11 mouse cellular contexts compared by ENCODE assay signal in genomic region chr4:130112299-130112698, GRCm38 (mm10). TPM values are rescaled to one million over a fixed set of nuclear protein-coding genes. Genes with fewer than 3 reads are reported as not detected.
DNase-seq lines count a peak whose midpoint lies in the region; ATAC-seq and TF ChIP-seq lines count a peak whose summit lies in the region.
"Had no signal": no experiment of that assay in that cellular context is flagged by ENCODE, and none has a peak within 500 bp of the region (broad histone marks: within the 10 kb centered on the region; RNA-seq: fewer than 3 reads in every experiment).

No protein-coding gene starts in this region.

- no peak for TF ChIP-seq POLR2A in heart, adult 2 months (IDR thresholded peaks at IDR 0.05; ENCODE audit: insufficient read depth, low read depth, low read length)

- peaks cover 2% of the 10 kb centered on the region; the same call in 1 of the 2 replicates for H3K36me3 ChIP-seq in heart, adult 2 months (ENCODE audit: control insufficient read depth, insufficient read depth, low read length)
- H3K36me3 ChIP-seq in heart, embryonic 11.5 days (ENCODE audit: control insufficient read depth, insufficient read depth, low read length): no peaks in the 10 kb centered on the region
- H3K36me3 ChIP-seq in G1E (replicated peaks): peaks cover 70% of the 10 kb centered on the region
- H3K36me3 ChIP-seq in liver, postnatal 0 days (replicated peaks; ENCODE audit: insufficient read depth, low read length): peaks cover 8% of the 10 kb centered on the region; the same call in 1 of the 2 replicates

- no peak for TF ChIP-seq CTCF in heart, adult 2 months (IDR thresholded peaks at IDR 0.05)
- no peak for TF ChIP-seq CTCF in G1E (IDR thresholded peaks at IDR 0.05; ENCODE audit: low read depth, low read length)
- no peak for TF ChIP-seq CTCF in liver, postnatal 0 days (IDR thresholded peaks at IDR 0.05; ENCODE audit: low read depth)

- peak; percentile 60 to 65 for DNase-seq in heart, adult 2 months
- DNase-seq in G1E (ENCODE audit: low spot score): peak; percentile 24
- peak; percentile 34 for DNase-seq in c-Kit-positive CD71-negative TER-119-negative erythroid progenitor cells, embryonic 14.5 days (ENCODE audit: low read depth)
- DNase-seq in liver, postnatal 0 days: peak; percentile 55
- DNase-seq in embryo, embryonic 9.5 days (ENCODE audit: extremely low spot score): no peak
- no peak for DNase-seq in T-cell, adult 2 months (ENCODE audit: low spot score)
- DNase-seq in kidney, adult 9 months: no peak
- DNase-seq: right cerebral cortex, postnatal 25 days had no signal

- H3K9me3 ChIP-seq in heart, embryonic 11.5 days (replicated peaks; ENCODE audit: control insufficient read depth, low read length): no peaks in the 10 kb centered on the region
- H3K9me3 ChIP-seq in G1E (replicated peaks): peaks cover 3% of the 10 kb centered on the region; the same call in 1 of the 2 replicates
- H3K9me3 ChIP-seq in liver, postnatal 0 days (ENCODE audit: low read length): no peaks in the 10 kb centered on the region
- H3K9me3 ChIP-seq: limb, embryonic 15.5 days had no signal

- H3K9ac ChIP-seq in heart, adult 2 months (ENCODE audit: low read depth, low read length): no peak overlapping the region
- no peak overlapping the region for H3K9ac ChIP-seq in heart, embryonic 11.5 days (ENCODE audit: low read depth, low read length)
- H3K9ac ChIP-seq in liver, postnatal 0 days (replicated peaks): no peak overlapping the region
- H3K9ac ChIP-seq: limb, embryonic 15.5 days had no signal

- peaks cover 5% of the 10 kb centered on the region for H3K4me1 ChIP-seq in heart, adult 2 months (ENCODE audit: control insufficient read depth, insufficient read depth, low read length)
- peaks cover 8% of the 10 kb centered on the region; the same call in 1 of the 2 replicates for H3K4me1 ChIP-seq in heart, embryonic 11.5 days (ENCODE audit: control insufficient read depth, insufficient read depth, low read length)
- peaks cover 46% of the 10 kb centered on the region for H3K4me1 ChIP-seq in G1E (ENCODE audit: insufficient read depth, low read depth, low read length)
- peaks cover 27% of the 10 kb centered on the region for H3K4me1 ChIP-seq in liver, postnatal 0 days (ENCODE audit: insufficient read depth)

- no peak for ATAC-seq in heart, embryonic 11.5 days (replicated peaks; ENCODE audit: insufficient number of reproducible peaks, low FRiP score, low TSS enrichment)
- 0 out of 2 replicates have a peak, but pooled peaks have one; percentile 15 for ATAC-seq in G1E (ENCODE audit: extremely low read depth, insufficient number of reproducible peaks, low FRiP score, poor library complexity, severe bottlenecking)
- peak; percentile 24 for ATAC-seq in liver, postnatal 0 days
- ATAC-seq: hindbrain, embryonic 16.5 days had no signal

- no peaks in the 10 kb centered on the region for H3K27me3 ChIP-seq in heart, adult 2 months (ENCODE audit: control insufficient read depth, insufficient read depth, low read length)
- no peaks in the 10 kb centered on the region for H3K27me3 ChIP-seq in heart, embryonic 11.5 days (ENCODE audit: control insufficient read depth, insufficient read depth, low read length)
- H3K27me3 ChIP-seq in G1E (ENCODE audit: insufficient read depth, low read length): no peaks in the 10 kb centered on the region
- no peaks in the 10 kb centered on the region for H3K27me3 ChIP-seq in liver, postnatal 0 days (ENCODE audit: insufficient read depth, low read length)
- H3K27me3 ChIP-seq: limb, embryonic 15.5 days had no signal

- intact Hi-C loops in heart, adult 2 months (cut with DNase I): no loop called here

- 68% methylated on average over 7 of the region's 7 CpGs for WGBS in heart, adult 2 months
- 78% methylated on average over 7 of the region's 7 CpGs for WGBS in heart, embryonic 11.5 days (ENCODE audit: insufficient replicate concordance)
- 44% methylated on average over 7 of the region's 7 CpGs for WGBS in liver, postnatal 0 days (ENCODE audit: insufficient replicate concordance)

- no peak overlapping the region for H3K4me2 ChIP-seq in heart, embryonic 11.5 days
- peak overlapping the region; percentile 27 for H3K4me2 ChIP-seq in liver, postnatal 0 days (ENCODE audit: low read depth, low read length)
- H3K4me2 ChIP-seq: limb, embryonic 15.5 days had no signal

- peaks cover 12% of the 10 kb centered on the region for H3K79me2 ChIP-seq in heart, adult 2 months (replicated peaks; ENCODE audit: control insufficient read depth, insufficient read depth, low read length)

- TF ChIP-seq EP300 in heart, adult 2 months (IDR thresholded peaks at IDR 0.05; ENCODE audit: insufficient read depth, low read depth, low read length): no peak
- no peak for TF ChIP-seq EP300 in liver, postnatal 0 days (IDR thresholded peaks at IDR 0.05; ENCODE audit: low read depth)

- no peak overlapping the region for H3K27ac ChIP-seq in heart, adult 2 months
- H3K27ac ChIP-seq in heart, embryonic 11.5 days (ENCODE audit: low read depth, low read length): no peak overlapping the region
- no peak overlapping the region; the same call in 1 of the 2 replicates for H3K27ac ChIP-seq in liver, postnatal 0 days (ENCODE audit: low read depth)
- H3K27ac ChIP-seq: limb, embryonic 15.5 days had no signal

- no peak overlapping the region for H3K4me3 ChIP-seq in heart, adult 2 months
- no peak overlapping the region for H3K4me3 ChIP-seq in heart, embryonic 11.5 days (ENCODE audit: low read depth, low read length)
- no peak overlapping the region; the same call in 1 of the 2 replicates for H3K4me3 ChIP-seq in G1E (ENCODE audit: low read depth, low read length)
- H3K4me3 ChIP-seq in liver, postnatal 0 days (ENCODE audit: low read depth, low read length): no peak overlapping the region
- H3K4me3 ChIP-seq: limb, embryonic 15.5 days had no signal

RNA-seq across cellular contexts. Expression of gene Pef1, which starts 9.9 kb away (rescaled TPM):
- 10 to 100 TPM; 31.4 to 38.0 TPM for total RNA-seq in heart, adult 2 months (2021)
- polyA plus RNA-seq in heart, adult 2 months (2012; rRNA removed): 59.3 and 63.7 TPM in 2 replicates
- 58.0 and 65.2 TPM in 2 replicates for polyA plus RNA-seq in heart, embryonic 11.5 days (2014; fragmentation: Nextera tagmentation; extraction: Ambion mirVana)
- total RNA-seq in G1E (2014; fragmentation: Nextera tagmentation): 79.7 and 84.6 TPM in 2 replicates
- 23.8 and 24.8 TPM in 2 replicates for total RNA-seq in G1E (2017)
- 20.9 and 25.5 TPM in 2 replicates for polyA plus RNA-seq in G1E (2012)
- 25.0 and 26.0 TPM in 2 replicates for polyA plus RNA-seq in liver, postnatal 0 days (2015; fragmentation: Nextera tagmentation; extraction: Ambion mirVana)

RNA-seq across cellular contexts. Expression of gene Hcrtr1, which starts 26.9 kb away (rescaled TPM):
- not detected for total RNA-seq in heart, adult 2 months (2021)
- 0.23 and 0.27 TPM in 2 replicates for polyA plus RNA-seq in heart, adult 2 months (2012; rRNA removed)
- polyA plus RNA-seq in heart, embryonic 11.5 days (2014; fragmentation: Nextera tagmentation; extraction: Ambion mirVana): 0.07 and 0.20 TPM in 2 replicates
- not detected in 2 replicates for total RNA-seq in G1E (2014; fragmentation: Nextera tagmentation)
- total RNA-seq in G1E (2017): not detected in 2 replicates
- polyA plus RNA-seq in G1E (2012): not detected in 2 replicates
- polyA plus RNA-seq in liver, postnatal 0 days (2015; fragmentation: Nextera tagmentation; extraction: Ambion mirVana): not detected in 2 replicates

Comparison
In these comparisons a context has a peak if more than half of its experiments do, and no peak if none do; other contexts are left out.
1. DNase-seq: peak in heart, adult 2 months (2 of 2), G1E (single experiment), c-Kit-positive CD71-negative TER-119-negative erythroid progenitor cells, embryonic 14.5 days (single experiment) and liver, postnatal 0 days (single experiment); none in embryo, embryonic 9.5 days (single experiment), T-cell, adult 2 months (single experiment) and kidney, adult 9 months (single experiment).